Mouse (Mus musculus): Measurements from ENCODE around the gene Megf8. TPM values are rescaled to one million over a fixed set of nuclear protein-coding genes. Genes with fewer than 3 reads are reported as not detected.

The Megf8 gene
- polyA plus RNA-seq, 1 experiment from 2014 or later, result 13.0 TPM

GRCm38 (mm10) chr7:25333596-25334307, 16.8 kb downstream of the Megf8 start:
- WGBS, result 42% methylated on average over 16 of the region's 16 CpGs
- ATAC-seq (ENCODE audit: insufficient number of reproducible peaks, insufficient read depth, low FRiP score, low read depth), result peak; percentile 61; the same call in 1 of the 2 replicates
- Histone ChIP-seq H3K4me2 (replicated peaks; ENCODE audit: low read depth, low read length) (no peak overlapping the region), H3K27ac (ENCODE audit: low read length) (no peak overlapping the region), H3K36me3 (ENCODE audit: control insufficient read depth, insufficient read depth, low read length) (peaks cover 31% of the 10 kb centered on the region), H3K27me3 (ENCODE audit: control insufficient read depth, insufficient read depth, low read length) (no peaks in the 10 kb centered on the region), H3K9ac (replicated peaks; ENCODE audit: low read depth, low read length) (no peak overlapping the region), H3K4me1 (ENCODE audit: control insufficient read depth, insufficient read depth, low read length) (no peaks in the 10 kb centered on the region), H3K4me3 (ENCODE audit: low read depth, low read length) (no peak overlapping the region), H3K9me3 (ENCODE audit: control insufficient read depth, low read depth, low read length) (no peaks in the 10 kb centered on the region)

GRCm38 (mm10) chr7:25334472-25334871, 17.5 kb downstream of the Megf8 start:
- Histone ChIP-seq H3K9me3 (ENCODE audit: control insufficient read depth, low read depth, low read length) (no peaks in the 10 kb centered on the region), H3K27ac (ENCODE audit: low read length) (no peak overlapping the region), H3K9ac (replicated peaks; ENCODE audit: low read depth, low read length) (no peak overlapping the region), H3K27me3 (ENCODE audit: control insufficient read depth, insufficient read depth, low read length) (no peaks in the 10 kb centered on the region), H3K4me1 (ENCODE audit: control insufficient read depth, insufficient read depth, low read length) (no peaks in the 10 kb centered on the region), H3K4me3 (ENCODE audit: low read depth, low read length) (no peak overlapping the region), H3K4me2 (replicated peaks; ENCODE audit: low read depth, low read length) (no peak overlapping the region), H3K36me3 (ENCODE audit: control insufficient read depth, insufficient read depth, low read length) (peaks cover 31% of the 10 kb centered on the region)
- 0 out of 2 replicates have a peak, but pooled peaks have one; percentile 15 for ATAC-seq (ENCODE audit: insufficient number of reproducible peaks, insufficient read depth, low FRiP score, low read depth)
- WGBS, result 82% methylated on average over 12 of the region's 12 CpGs

GRCm38 (mm10) chr7:25339329-25339728, 22.4 kb downstream of the Megf8 start:
- Histone ChIP-seq H3K4me2 (replicated peaks; ENCODE audit: low read depth, low read length) (no peak overlapping the region), H3K27me3 (ENCODE audit: control insufficient read depth, insufficient read depth, low read length) (no peaks in the 10 kb centered on the region), H3K9me3 (ENCODE audit: control insufficient read depth, low read depth, low read length) (no peaks in the 10 kb centered on the region), H3K4me3 (ENCODE audit: low read depth, low read length) (no peak overlapping the region), H3K4me1 (ENCODE audit: control insufficient read depth, insufficient read depth, low read length) (no peaks in the 10 kb centered on the region), H3K36me3 (ENCODE audit: control insufficient read depth, insufficient read depth, low read length) (peaks cover 23% of the 10 kb centered on the region), H3K27ac (ENCODE audit: low read length) (no peak overlapping the region), H3K9ac (replicated peaks; ENCODE audit: low read depth, low read length) (no peak overlapping the region)
- WGBS, result 89% methylated on average over 9 of the region's 9 CpGs
- no peak for ATAC-seq (ENCODE audit: insufficient number of reproducible peaks, insufficient read depth, low FRiP score, low read depth)

GRCm38 (mm10) chr7:25341000-25341784, 24.2 kb downstream of the Megf8 start:
- H3K9ac ChIP-seq (replicated peaks; ENCODE audit: low read depth, low read length), result no peak overlapping the region
- WGBS, result 84% methylated on average over 20 of the region's 20 CpGs
- H3K4me2 ChIP-seq (replicated peaks; ENCODE audit: low read depth, low read length), result no peak overlapping the region
- H3K4me1 ChIP-seq (ENCODE audit: control insufficient read depth, insufficient read depth, low read length), result no peaks in the 10 kb centered on the region
- H3K36me3 ChIP-seq (ENCODE audit: control insufficient read depth, insufficient read depth, low read length), result peaks cover 12% of the 10 kb centered on the region
- H3K27me3 ChIP-seq (ENCODE audit: control insufficient read depth, insufficient read depth, low read length), result no peaks in the 10 kb centered on the region
- H3K9me3 ChIP-seq (ENCODE audit: control insufficient read depth, low read depth, low read length), result no peaks in the 10 kb centered on the region
- no peak overlapping the region for H3K27ac ChIP-seq (ENCODE audit: low read length)
- ATAC-seq (ENCODE audit: insufficient number of reproducible peaks, insufficient read depth, low FRiP score, low read depth), result no peak
- H3K4me3 ChIP-seq (ENCODE audit: low read depth, low read length), result no peak overlapping the region

- no peak for ATAC-seq (ENCODE audit: insufficient number of reproducible peaks, insufficient read depth, low FRiP score, low read depth)
- 84% methylated on average over 8 of the region's 8 CpGs for whole genome bisulfite sequencing
- H3K4me3 ChIP-seq (ENCODE audit: low read depth, low read length), result no peak overlapping the region
Observed at GRCm38 (mm10) chr7:25348861-25349260, 31.9 kb downstream of the Megf8 start.

GRCm38 (mm10) chr7:25358721-25359206, 41.8 kb downstream of the Megf8 start:
- Histone ChIP-seq H3K4me2 (replicated peaks; ENCODE audit: low read depth, low read length) (no peak overlapping the region), H3K9ac (replicated peaks; ENCODE audit: low read depth, low read length) (no peak overlapping the region), H3K4me1 (ENCODE audit: control insufficient read depth, insufficient read depth, low read length) (no peaks in the 10 kb centered on the region), H3K27me3 (ENCODE audit: control insufficient read depth, insufficient read depth, low read length) (no peaks in the 10 kb centered on the region), H3K36me3 (ENCODE audit: control insufficient read depth, insufficient read depth, low read length) (peaks cover 27% of the 10 kb centered on the region; the same call in 1 of the 2 replicates), H3K4me3 (ENCODE audit: low read depth, low read length) (no peak overlapping the region), H3K27ac (ENCODE audit: low read length) (no peak overlapping the region), H3K9me3 (ENCODE audit: control insufficient read depth, low read depth, low read length) (no peaks in the 10 kb centered on the region)
- 79% methylated on average over 19 of the region's 19 CpGs for whole genome bisulfite sequencing
- ATAC-seq (ENCODE audit: insufficient number of reproducible peaks, insufficient read depth, low FRiP score, low read depth), result 0 out of 2 replicates have a peak, but pooled peaks have one; percentile 12

More at GRCm38 (mm10) chr7:25348861-25349260, 31.9 kb downstream of the Megf8 start:
- H3K4me2 ChIP-seq (replicated peaks; ENCODE audit: low read depth, low read length), result no peak overlapping the region
- peaks cover 49% of the 10 kb centered on the region for H3K36me3 ChIP-seq (ENCODE audit: control insufficient read depth, insufficient read depth, low read length)
- no peaks in the 10 kb centered on the region for H3K27me3 ChIP-seq (ENCODE audit: control insufficient read depth, insufficient read depth, low read length)
- H3K9me3 ChIP-seq (ENCODE audit: control insufficient read depth, low read depth, low read length), result peaks cover 9% of the 10 kb centered on the region; the same call in 1 of the 2 replicates
- H3K9ac ChIP-seq (replicated peaks; ENCODE audit: low read depth, low read length), result no peak overlapping the region
- no peak overlapping the region for H3K27ac ChIP-seq (ENCODE audit: low read length)
- no peaks in the 10 kb centered on the region for H3K4me1 ChIP-seq (ENCODE audit: control insufficient read depth, insufficient read depth, low read length)

GRCm38 (mm10) chr7:25363151-25363550, 46.2 kb downstream of the Megf8 start:
- H3K9me3 ChIP-seq (ENCODE audit: control insufficient read depth, low read depth, low read length), result no peaks in the 10 kb centered on the region
- no peak overlapping the region for H3K27ac ChIP-seq (ENCODE audit: low read length)
- H3K4me3 ChIP-seq (ENCODE audit: low read depth, low read length), result no peak overlapping the region
- no peak overlapping the region for H3K9ac ChIP-seq (replicated peaks; ENCODE audit: low read depth, low read length)
- peaks cover 30% of the 10 kb centered on the region; the same call in 1 of the 2 replicates for H3K36me3 ChIP-seq (ENCODE audit: control insufficient read depth, insufficient read depth, low read length)
- no peak for ATAC-seq (ENCODE audit: insufficient number of reproducible peaks, insufficient read depth, low FRiP score, low read depth)
- WGBS, result 89% methylated on average over 19 of the region's 19 CpGs
- no peaks in the 10 kb centered on the region for H3K4me1 ChIP-seq (ENCODE audit: control insufficient read depth, insufficient read depth, low read length)
- H3K27me3 ChIP-seq (ENCODE audit: control insufficient read depth, insufficient read depth, low read length), result 0 out of 2 replicates have a peak, but pooled peaks cover 5% of the 10 kb centered on the region
- H3K4me2 ChIP-seq (replicated peaks; ENCODE audit: low read depth, low read length), result no peak overlapping the region

GRCm38 (mm10) chr7:25363632-25364031, 46.7 kb downstream of the Megf8 start:
- WGBS, result 92% methylated on average over 17 of the region's 17 CpGs
- Histone ChIP-seq H3K4me3 (ENCODE audit: low read depth, low read length) (no peak overlapping the region), H3K9me3 (ENCODE audit: control insufficient read depth, low read depth, low read length) (no peaks in the 10 kb centered on the region), H3K36me3 (ENCODE audit: control insufficient read depth, insufficient read depth, low read length) (peaks cover 30% of the 10 kb centered on the region; the same call in 1 of the 2 replicates), H3K4me2 (replicated peaks; ENCODE audit: low read depth, low read length) (no peak overlapping the region), H3K27me3 (ENCODE audit: control insufficient read depth, insufficient read depth, low read length) (peaks cover 10% of the 10 kb centered on the region; the same call in 1 of the 2 replicates), H3K4me1 (ENCODE audit: control insufficient read depth, insufficient read depth, low read length) (no peaks in the 10 kb centered on the region), H3K9ac (replicated peaks; ENCODE audit: low read depth, low read length) (no peak overlapping the region), H3K27ac (ENCODE audit: low read length) (no peak overlapping the region)
- ATAC-seq (ENCODE audit: insufficient number of reproducible peaks, insufficient read depth, low FRiP score, low read depth), result no peak
